Mouse (Mus musculus) megakaryocyte, embryonic 14.5 days (primary cell): Measurements from ENCODE around the gene Map3k20.

Experiments
- FLI1 ChIP-seq: IDR thresholded peaks from 2 replicates; pipeline ENCODE4 v1.6.1; 2012; ENCODE audit warnings: low read length, inconsistent platforms, mixed read lengths
- GATA1 ChIP-seq: IDR thresholded peaks from 3 replicates; pipeline ENCODE4 v1.6.1; 2012; ENCODE audit warnings: mixed read lengths, low read length, inconsistent platforms, borderline replicate concordance

DNA sequence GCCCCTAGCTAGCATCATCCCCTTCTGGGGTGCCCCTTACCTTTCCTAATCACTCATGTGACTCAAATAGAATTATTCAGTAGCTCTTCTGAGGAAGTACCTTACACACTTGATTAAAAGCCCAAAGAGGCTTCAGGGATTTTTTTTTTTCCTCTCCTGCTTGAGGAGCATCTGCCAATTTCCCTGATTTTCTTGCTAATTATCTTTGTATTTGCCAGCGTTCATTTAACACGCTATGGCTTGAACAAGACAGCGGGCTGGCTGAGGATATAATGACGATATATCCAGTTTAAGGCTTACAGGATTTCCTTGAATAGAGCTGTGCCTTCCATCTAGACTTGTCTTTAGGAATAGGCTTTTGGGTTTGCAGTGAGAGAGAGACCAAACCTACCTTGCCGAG, 91.5 kb downstream of the Map3k20 start:
- TF ChIP-seq GATA1 (no peak), FLI1 (no peak)
